Mouse (Mus musculus): ENCODE measurements at regions not wholly inside any gene's neighbourhood (a gene's known extent, or its start where the extent isn't known, plus 50 kb on each side); places are given as distances from the start of the nearest gene placed in this dataset.

DNA sequence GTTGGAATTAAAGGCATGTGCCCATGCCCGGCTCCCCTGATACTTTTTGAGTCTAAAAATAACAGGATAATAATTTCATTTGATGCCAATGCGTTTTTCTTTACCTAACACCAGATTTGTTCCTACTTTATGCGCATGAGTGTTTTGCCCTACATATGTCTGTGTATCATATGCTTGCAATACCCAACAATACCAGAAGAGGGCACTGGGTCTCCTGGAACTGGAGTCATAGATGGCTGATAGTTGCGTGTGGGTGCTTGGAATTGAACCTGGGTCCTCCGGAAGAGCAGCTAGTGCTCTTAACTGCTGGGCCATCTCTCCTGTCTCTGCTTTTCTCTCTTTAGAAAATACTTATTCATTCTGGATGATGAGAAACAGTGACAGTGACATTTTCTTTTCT lies 67.3 kb upstream of the Rgs6 start:
- ATAC-seq (replicated peaks; ENCODE audit: poor library complexity), result no peak

DNA sequence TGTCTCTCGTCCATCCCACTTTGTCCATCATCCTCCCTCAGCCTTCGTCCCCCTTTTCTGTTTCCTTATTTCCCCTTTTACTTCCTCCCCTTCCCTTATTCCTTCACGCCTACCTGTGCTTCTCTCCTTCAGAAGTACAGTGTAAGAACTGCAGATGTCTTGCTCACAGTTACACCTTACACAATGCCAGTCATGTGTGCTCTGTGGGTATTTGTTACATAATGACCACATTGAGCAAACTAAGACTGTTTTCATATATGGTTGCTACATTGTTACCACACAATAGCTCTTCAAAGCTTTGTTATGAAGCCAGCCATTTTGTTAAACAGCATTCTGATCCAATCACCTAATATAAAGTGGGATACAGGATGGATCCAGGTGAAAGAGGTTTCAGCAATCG lies 63.1 kb upstream of the Rgs6 start:
- ATAC-seq (replicated peaks; ENCODE audit: poor library complexity), result peak; percentile 90

All from megakaryocyte progenitor cell, adult 5-6 weeks (primary cell).